Mouse (Mus musculus) midbrain, embryonic 13.5 days (tissue): ENCODE measurements around the gene Pdf. TPM values are rescaled to one million over a fixed set of nuclear protein-coding genes. Genes with fewer than 3 reads are reported as not detected.
"Not testable (repeated sequence)": the region's sequence is repeated elsewhere in the genome, so short reads cannot be mapped to it uniquely, and the experiment has no call there.

Experiments
- ATAC-seq: fragments of 200-750 bp; cut with Nextera tagmentation; 2 replicates; pipeline ENCODE4 v1.8.0; 2017; ENCODE audit warnings: mild to moderate bottlenecking, moderate TSS enrichment, moderate library complexity
- H3K27ac ChIP-seq: fragments of 300-500 bp; sonication (generic); 2 replicates; pipeline ENCODE4 v1.5.1; 2015; ENCODE audit warnings: inconsistent platforms, mild to moderate bottlenecking, moderate library complexity
- H3K27me3 ChIP-seq: fragments of 300-500 bp; sonication (generic); 2 replicates; pipeline ENCODE4 v1.6.1; 2015; ENCODE audit warnings: mild to moderate bottlenecking, inconsistent platforms
- H3K36me3 ChIP-seq: fragments of 300-500 bp; sonication (generic); 2 replicates; pipeline ENCODE4 v1.6.1; 2015; ENCODE audit warnings: mild to moderate bottlenecking, inconsistent platforms
- H3K4me1 ChIP-seq: fragments of 300-500 bp; sonication (generic); replicated peaks from 2 replicates; pipeline ENCODE4 v1.6.1; 2015; ENCODE audit warnings: inconsistent platforms
- H3K4me2 ChIP-seq: fragments of 300-500 bp; sonication (generic); replicated peaks from 2 replicates; pipeline ENCODE4 v1.6.1; 2015; ENCODE audit warnings: moderate library complexity, mild to moderate bottlenecking, inconsistent platforms
- H3K4me3 ChIP-seq: fragments of 300-500 bp; sonication (generic); replicated peaks from 2 replicates; pipeline ENCODE4 v1.5.1; 2015; ENCODE audit warnings: mild to moderate bottlenecking, inconsistent platforms
- H3K9ac ChIP-seq: fragments of 300-500 bp; sonication (generic); replicated peaks from 2 replicates; pipeline ENCODE4 v1.6.1; 2015; ENCODE audit warnings: mild to moderate bottlenecking, inconsistent platforms
- H3K9me3 ChIP-seq: fragments of 300-500 bp; sonication (generic); 2 replicates; pipeline ENCODE4 v1.6.1; 2016; ENCODE audit warnings: mild to moderate bottlenecking, inconsistent platforms
- WGBS: fragments of 180-500 bp; shearing (Covaris S2); methylation state at CpG from one replicate; pipeline ENCODE4 v1.1.7; 2015; 5-methylcytosine and 5-hydroxymethylcytosine counted together
- polyA plus RNA-seq: library from polyadenylated mRNA; unstranded; fragments of >200 nt; fragmentation: Nextera tagmentation; extraction: Ambion mirVana; gene quantifications from 2 replicates; pipeline ENCODE4 v1.2.1, GENCODE M21; 2015

Gene Pdf
- polyA plus RNA-seq, 1 experiment from 2014 or later: 36.8 TPM

- not testable (repeated sequence) for H3K4me2 ChIP-seq, H3K27ac ChIP-seq, H3K27me3 ChIP-seq, H3K9me3 ChIP-seq, H3K4me3 ChIP-seq, ATAC-seq, H3K9ac ChIP-seq
- Histone ChIP-seq H3K4me1 (peaks cover 27% of the 10 kb centered on the region), H3K36me3 (peaks cover 19% of the 10 kb centered on the region)
- 94% methylated on average over 2 of the region's 2 CpGs for WGBS
Measured at GRCm38 (mm10) chr8:107033609-107034008, 14.8 kb downstream of the Pdf start.

GRCm38 (mm10) chr8:107031577-107032090 lies 16.8 kb downstream of the Pdf start:
- Histone ChIP-seq H3K4me2 (peak overlapping the region; percentile 85), H3K4me1 (peaks cover 27% of the 10 kb centered on the region), H3K27me3 (no peaks in the 10 kb centered on the region), H3K27ac (peak overlapping the region; percentile 82), H3K9ac (peak overlapping the region; percentile 95), H3K4me3 (peak overlapping the region; percentile 79), H3K36me3 (peaks cover 7% of the 10 kb centered on the region), H3K9me3 (no peaks in the 10 kb centered on the region)
- ATAC-seq: no peak
- 0% methylated on average over 40 of the region's 40 CpGs for WGBS

GRCm38 (mm10) chr8:107030650-107031576 lies 17.5 kb downstream of the Pdf start, which contains the start of gene Vps4a:
Gene Vps4a, plus strand, starts transcription at chr8:107031222.
- Histone ChIP-seq H3K36me3 (peaks cover 2% of the 10 kb centered on the region; the same call in 1 of the 2 replicates), H3K27ac (peak within 1 kb of the TSS; percentile 82), H3K27me3 (no peaks in the 10 kb centered on the region), H3K4me3 (peak within 1 kb of the TSS; percentile 79), H3K4me2 (peak within 1 kb of the TSS; percentile 85), H3K9ac (peak within 1 kb of the TSS; percentile 95), H3K9me3 (no peaks in the 10 kb centered on the region), H3K4me1 (peaks cover 27% of the 10 kb centered on the region)
- 5% methylated on average over 65 of the region's 66 CpGs for WGBS
- ATAC-seq: peak; percentile 96

- Histone ChIP-seq H3K9me3 (no peaks in the 10 kb centered on the region), H3K27me3 (no peaks in the 10 kb centered on the region), H3K9ac (no peak overlapping the region), H3K27ac (no peak overlapping the region), H3K4me2 (no peak overlapping the region), H3K4me1 (peaks cover 27% of the 10 kb centered on the region), H3K36me3 (no peaks in the 10 kb centered on the region; the same call in 1 of the 2 replicates), H3K4me3 (no peak overlapping the region)
- ATAC-seq: no peak
- WGBS: 82% methylated on average over 5 of the region's 5 CpGs
Measured at GRCm38 (mm10) chr8:107030058-107030457, 18.4 kb downstream of the Pdf start.

- Histone ChIP-seq H3K27me3 (no peaks in the 10 kb centered on the region), H3K9me3 (no peaks in the 10 kb centered on the region), H3K9ac (no peak overlapping the region), H3K27ac (no peak overlapping the region), H3K4me3 (no peak overlapping the region), H3K36me3 (no peaks in the 10 kb centered on the region; the same call in 1 of the 2 replicates), H3K4me1 (peaks cover 21% of the 10 kb centered on the region), H3K4me2 (no peak overlapping the region)
- 84% methylated on average over 3 of the region's 3 CpGs for WGBS
- no peak for ATAC-seq
Measured at GRCm38 (mm10) chr8:107029310-107029709, 19.1 kb downstream of the Pdf start.

GRCm38 (mm10) chr8:107023479-107023878 lies 24.9 kb downstream of the Pdf start:
- H3K9me3 ChIP-seq: no peaks in the 10 kb centered on the region
- no peak for ATAC-seq
- H3K27me3 ChIP-seq: no peaks in the 10 kb centered on the region
- H3K27ac ChIP-seq: no peak overlapping the region
- no peak overlapping the region for H3K4me3 ChIP-seq
- H3K36me3 ChIP-seq: no peaks in the 10 kb centered on the region
- no peak overlapping the region for H3K4me2 ChIP-seq
- no peaks in the 10 kb centered on the region for H3K4me1 ChIP-seq
- 94% methylated on average over 8 of the region's 8 CpGs for WGBS
- H3K9ac ChIP-seq: no peak overlapping the region

GRCm38 (mm10) chr8:107014915-107015314 lies 33.5 kb downstream of the Pdf start:
- no peak overlapping the region for H3K4me2 ChIP-seq
- ATAC-seq: no peak
- H3K27me3 ChIP-seq: no peaks in the 10 kb centered on the region
- H3K4me1 ChIP-seq: no peaks in the 10 kb centered on the region
- H3K27ac ChIP-seq: no peak overlapping the region
- H3K36me3 ChIP-seq: peaks cover 29% of the 10 kb centered on the region
- 100% methylated on average over 1 of the region's 1 CpGs for WGBS
- no peak overlapping the region for H3K9ac ChIP-seq
- H3K4me3 ChIP-seq: no peak overlapping the region
- no peaks in the 10 kb centered on the region for H3K9me3 ChIP-seq

GRCm38 (mm10) chr8:107012666-107013065 lies 35.7 kb downstream of the Pdf start:
- WGBS: 91% methylated on average over 2 of the region's 2 CpGs
- Histone ChIP-seq H3K4me2 (no peak overlapping the region), H3K27ac (no peak overlapping the region), H3K9ac (no peak overlapping the region), H3K9me3 (no peaks in the 10 kb centered on the region), H3K4me1 (no peaks in the 10 kb centered on the region), H3K27me3 (no peaks in the 10 kb centered on the region), H3K4me3 (no peak overlapping the region), H3K36me3 (peaks cover 32% of the 10 kb centered on the region)
- no peak for ATAC-seq

GRCm38 (mm10) chr8:107007795-107008194 lies 40.6 kb downstream of the Pdf start:
- H3K9me3 ChIP-seq: no peaks in the 10 kb centered on the region
- 95% methylated on average over 3 of the region's 3 CpGs for WGBS
- no peak overlapping the region for H3K4me2 ChIP-seq
- no peak overlapping the region for H3K9ac ChIP-seq
- no peaks in the 10 kb centered on the region for H3K27me3 ChIP-seq
- H3K4me1 ChIP-seq: no peaks in the 10 kb centered on the region
- no peak overlapping the region for H3K27ac ChIP-seq
- no peak for ATAC-seq
- H3K4me3 ChIP-seq: no peak overlapping the region
- peaks cover 29% of the 10 kb centered on the region for H3K36me3 ChIP-seq

GRCm38 (mm10) chr8:107002532-107002931 lies 45.9 kb downstream of the Pdf start:
- no peak overlapping the region for H3K27ac ChIP-seq

GRCm38 (mm10) chr8:106999068-106999467 lies 49.3 kb downstream of the Pdf start:
- H3K27me3 ChIP-seq: no peaks in the 10 kb centered on the region
- no peak overlapping the region for H3K27ac ChIP-seq
- H3K9me3 ChIP-seq: no peaks in the 10 kb centered on the region
- ATAC-seq: no peak
- no peak overlapping the region for H3K4me2 ChIP-seq
- H3K9ac ChIP-seq: no peak overlapping the region
- H3K36me3 ChIP-seq: 0 out of 2 replicates have a peak, but pooled peaks cover 2% of the 10 kb centered on the region
- no peak overlapping the region for H3K4me3 ChIP-seq
- H3K4me1 ChIP-seq: no peaks in the 10 kb centered on the region
- 94% methylated on average over 1 of the region's 1 CpGs for WGBS

More at GRCm38 (mm10) chr8:107002532-107002931, 45.9 kb downstream of the Pdf start:
- H3K9me3 ChIP-seq: no peaks in the 10 kb centered on the region
- no peak overlapping the region for H3K9ac ChIP-seq
- H3K27me3 ChIP-seq: no peaks in the 10 kb centered on the region
- no peak overlapping the region for H3K4me2 ChIP-seq
- ATAC-seq: peak; percentile 67; the same call in 1 of the 2 replicates
- no peaks in the 10 kb centered on the region for H3K4me1 ChIP-seq
- 34% methylated on average over 5 of the region's 5 CpGs for WGBS
- 0 out of 2 replicates have a peak, but pooled peaks cover 2% of the 10 kb centered on the region for H3K36me3 ChIP-seq
- H3K4me3 ChIP-seq: no peak overlapping the region

- Histone ChIP-seq H3K27ac (no peak overlapping the region), H3K4me3 (no peak overlapping the region), H3K36me3 (peaks cover 7% of the 10 kb centered on the region; the same call in 1 of the 2 replicates), H3K27me3 (no peaks in the 10 kb centered on the region), H3K4me1 (no peaks in the 10 kb centered on the region), H3K9me3 (no peaks in the 10 kb centered on the region), H3K4me2 (no peak overlapping the region), H3K9ac (no peak overlapping the region)
- ATAC-seq: no peak
- WGBS: 91% methylated on average over 4 of the region's 4 CpGs
Measured at GRCm38 (mm10) chr8:106997416-106997815, 51.0 kb downstream of the Pdf start.
